Mouse (Mus musculus): ENCODE data around the gene Hspa1b. TPM values are rescaled to one million over a fixed set of nuclear protein-coding genes. Genes with fewer than 3 reads are reported as not detected.
"Not testable (repeated sequence)": the region's sequence is repeated elsewhere in the genome, so short reads cannot be mapped to it uniquely, and the experiment has no call there.

Hspa1b gene
- polyA plus RNA-seq, 1 experiment from 2014 or later = 0.26 TPM

DNA sequence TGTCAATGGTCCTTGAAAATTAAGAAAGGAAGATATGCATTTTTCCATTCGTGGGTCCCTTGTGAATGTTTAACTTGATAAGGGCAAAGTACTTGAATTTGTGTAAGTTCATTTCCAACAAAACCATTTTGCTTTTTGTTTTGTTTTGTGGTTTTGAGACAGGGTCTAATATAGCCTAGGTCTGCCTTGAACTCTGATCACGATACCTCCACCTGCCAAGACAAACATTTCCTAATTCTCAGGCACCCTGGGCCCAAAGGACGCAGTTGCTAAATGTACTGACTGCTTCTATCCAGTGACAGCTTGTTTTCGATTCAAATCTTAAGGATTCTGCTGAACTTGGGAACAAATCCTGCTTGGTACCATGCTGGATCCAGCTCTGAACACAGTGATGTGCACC lies 20.6 kb upstream of the Hspa1b start:
- H3K4me1 ChIP-seq = peaks cover 18% of the 10 kb centered on the region
- no peaks in the 10 kb centered on the region for H3K36me3 ChIP-seq
- WGBS = 91% methylated on average over 4 of the region's 4 CpGs
- no peak overlapping the region for H3K9ac ChIP-seq
- no peaks in the 10 kb centered on the region for H3K9me3 ChIP-seq
- no peak overlapping the region for H3K27ac ChIP-seq
- H3K4me2 ChIP-seq = no peak overlapping the region
- ATAC-seq (ENCODE audit: borderline replicate concordance, extremely low read depth, low FRiP score, low TSS enrichment) = no peak
- H3K27me3 ChIP-seq = no peaks in the 10 kb centered on the region
- no peak overlapping the region for H3K4me3 ChIP-seq

DNA sequence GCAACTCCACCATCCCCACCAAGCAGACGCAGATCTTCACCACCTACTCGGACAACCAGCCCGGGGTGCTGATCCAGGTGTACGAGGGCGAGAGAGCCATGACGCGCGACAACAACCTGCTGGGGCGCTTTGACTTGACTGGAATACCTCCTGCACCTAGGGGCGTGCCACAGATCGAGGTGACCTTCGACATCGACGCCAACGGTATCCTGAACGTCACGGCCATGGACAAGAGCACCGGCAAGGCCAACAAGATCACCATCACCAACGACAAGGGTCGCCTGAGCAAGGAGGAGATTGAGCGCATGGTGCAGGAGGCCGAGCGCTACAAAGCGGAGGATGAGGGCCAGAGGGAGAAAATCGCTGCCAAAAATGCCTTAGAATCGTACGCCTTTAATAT lies 19.2 kb upstream of the Hspa1b start:
- Histone ChIP-seq H3K27me3 (no peaks in the 10 kb centered on the region), H3K4me1 (peaks cover 14% of the 10 kb centered on the region), H3K4me2 (no peak overlapping the region), H3K9me3 (no peaks in the 10 kb centered on the region), H3K27ac (no peak overlapping the region), H3K9ac (no peak overlapping the region), H3K4me3 (no peak overlapping the region), H3K36me3 (no peaks in the 10 kb centered on the region)
- WGBS = 82% methylated on average over 27 of the region's 27 CpGs
- ATAC-seq (ENCODE audit: borderline replicate concordance, extremely low read depth, low FRiP score, low TSS enrichment) = no peak

DNA sequence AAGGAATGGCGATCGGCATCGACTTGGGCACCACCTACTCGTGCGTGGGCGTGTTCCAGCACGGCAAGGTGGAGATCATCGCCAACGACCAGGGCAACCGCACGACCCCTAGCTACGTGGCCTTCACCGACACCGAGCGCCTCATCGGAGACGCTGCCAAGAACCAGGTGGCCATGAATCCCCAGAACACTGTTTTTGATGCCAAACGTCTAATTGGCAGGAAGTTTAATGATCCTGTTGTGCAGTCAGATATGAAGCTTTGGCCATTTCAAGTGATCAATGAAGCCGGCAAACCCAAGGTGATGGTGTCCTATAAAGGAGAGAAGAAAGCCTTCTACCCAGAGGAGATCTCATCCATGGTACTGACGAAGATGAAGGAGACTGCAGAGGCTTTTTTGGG lies 18.0 kb upstream of the Hspa1b start:
- Histone ChIP-seq H3K27me3 (no peaks in the 10 kb centered on the region), H3K36me3 (no peaks in the 10 kb centered on the region), H3K4me1 (peaks cover 13% of the 10 kb centered on the region), H3K4me3 (no peak overlapping the region), H3K27ac (no peak overlapping the region), H3K4me2 (no peak overlapping the region), H3K9me3 (no peaks in the 10 kb centered on the region), H3K9ac (no peak overlapping the region)
- ATAC-seq (ENCODE audit: borderline replicate concordance, extremely low read depth, low FRiP score, low TSS enrichment) = no peak
- WGBS = 93% methylated on average over 20 of the region's 20 CpGs

DNA sequence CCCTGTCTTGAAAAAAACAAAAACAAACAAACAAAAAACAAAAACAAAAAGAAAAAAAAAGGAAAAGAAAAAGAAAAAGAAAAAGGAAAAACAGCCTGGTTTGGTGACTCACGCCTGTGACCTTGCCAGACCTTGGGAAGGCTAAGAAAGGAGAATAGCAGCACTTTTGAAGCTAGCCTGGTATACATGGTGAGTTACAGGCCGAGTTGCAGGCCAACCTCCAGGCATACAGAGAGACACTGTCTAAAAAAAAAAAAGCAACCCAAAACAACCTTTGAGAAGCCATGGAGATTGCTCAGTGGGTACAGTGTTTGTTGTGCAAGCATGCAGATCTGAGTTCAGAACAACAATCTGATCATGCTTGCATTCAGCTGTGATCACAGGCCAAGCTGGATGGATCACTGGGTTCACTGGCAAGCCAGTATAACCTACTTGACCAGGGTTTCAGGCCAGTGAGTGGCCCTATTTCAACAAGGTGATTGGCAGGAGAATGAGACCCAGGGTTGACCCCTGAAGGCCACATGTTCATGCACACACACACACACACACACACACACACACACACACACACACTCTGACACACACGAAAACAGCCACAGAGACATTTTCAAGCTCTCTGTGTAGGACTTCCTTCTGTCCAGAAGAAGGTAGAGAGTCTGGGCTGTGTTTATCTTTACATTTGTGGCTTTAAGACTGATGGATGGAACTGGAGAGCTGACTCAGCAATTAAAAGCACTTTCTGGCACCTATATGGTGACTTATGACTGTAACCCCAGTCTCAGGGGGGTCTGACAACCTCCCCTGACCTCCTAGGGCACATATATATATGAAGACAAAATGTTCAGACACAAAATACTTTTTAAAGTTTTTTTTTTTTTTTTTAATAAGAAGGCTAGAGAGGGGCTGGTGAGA lies 16.8 kb upstream of the Hspa1b start:
- Histone ChIP-seq H3K4me1 (peaks cover 8% of the 10 kb centered on the region), H3K9me3 (no peaks in the 10 kb centered on the region), H3K36me3 (no peaks in the 10 kb centered on the region), H3K4me2 (no peak overlapping the region), H3K27me3 (no peaks in the 10 kb centered on the region), H3K9ac (no peak overlapping the region), H3K27ac (no peak overlapping the region), H3K4me3 (no peak overlapping the region)
- no peak for ATAC-seq (ENCODE audit: borderline replicate concordance, extremely low read depth, low FRiP score, low TSS enrichment)
- WGBS = 67% methylated on average over 3 of the region's 3 CpGs

DNA sequence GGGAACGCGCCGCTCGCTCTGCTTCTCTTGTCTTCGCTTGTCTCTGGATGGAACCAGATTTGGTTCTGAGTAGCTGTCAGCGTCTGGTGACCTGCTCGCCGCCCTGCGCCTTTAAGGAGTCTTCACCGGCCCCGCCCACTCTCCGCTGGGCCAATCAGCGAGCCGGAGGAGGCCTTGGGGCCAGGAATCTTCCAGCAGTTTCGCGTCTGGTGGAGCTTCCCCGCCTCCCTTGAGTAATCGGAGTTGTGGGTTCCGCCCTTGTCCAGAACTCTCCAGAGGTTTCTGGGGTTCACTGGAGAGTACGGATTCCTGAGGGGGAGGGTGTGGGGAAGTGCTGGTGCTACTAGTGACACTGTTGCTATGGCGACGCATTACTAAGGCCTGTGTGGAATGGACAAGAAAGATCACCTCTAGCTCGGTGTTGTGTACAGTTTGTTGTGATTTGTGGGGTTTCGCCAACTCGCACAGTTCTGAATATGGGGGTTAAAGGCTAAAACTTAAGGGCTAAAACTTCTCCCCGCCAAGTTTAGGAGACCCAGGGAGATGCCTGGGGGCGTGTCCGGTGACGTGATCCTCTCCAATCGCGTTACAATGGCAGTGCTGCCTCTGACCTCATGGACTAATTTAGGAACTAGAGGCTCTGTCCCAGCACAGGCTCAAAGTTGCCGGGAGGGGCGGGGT lies 13.2 kb upstream of the Hspa1b start, which contains the start of the genes Hspa1a and Hspa1l:
Gene Hspa1a (minus strand): TSS at position 88 of the 681 bp plus-strand sequence.
Gene Hspa1l (plus strand): TSS at position 635 of the 681 bp plus-strand sequence.
- peak; percentile 94 for ATAC-seq (ENCODE audit: borderline replicate concordance, extremely low read depth, low FRiP score, low TSS enrichment)
- Histone ChIP-seq H3K9ac (peak within 1 kb of the TSS; percentile 34), H3K4me2 (peak within 1 kb of the TSS; percentile 86), H3K27ac (peak within 1 kb of the TSS; percentile 61; the same call in 1 of the 2 replicates), H3K27me3 (peaks cover 26% of the 10 kb centered on the region), H3K4me3 (peak within 1 kb of the TSS; percentile 44)
- H3K36me3 ChIP-seq, H3K9me3 ChIP-seq, H3K4me1 ChIP-seq: not testable (repeated sequence)
- 2% methylated on average over 33 of the region's 33 CpGs for WGBS

DNA sequence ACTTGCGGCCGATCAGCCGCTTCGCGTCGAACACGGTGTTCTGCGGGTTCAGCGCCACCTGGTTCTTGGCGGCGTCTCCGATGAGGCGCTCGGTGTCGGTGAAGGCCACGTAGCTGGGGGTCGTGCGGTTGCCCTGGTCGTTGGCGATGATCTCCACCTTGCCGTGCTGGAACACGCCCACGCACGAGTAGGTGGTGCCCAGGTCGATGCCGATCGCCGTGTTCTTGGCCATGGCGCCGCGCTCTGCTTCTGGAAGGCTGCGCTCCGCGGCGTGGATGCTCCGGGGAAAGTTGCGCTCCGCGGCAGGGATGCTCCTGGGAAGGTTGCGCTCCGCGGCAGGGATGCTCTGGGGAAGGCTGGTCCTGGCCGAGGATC lies 12.6 kb upstream of the Hspa1b start:
- peaks cover 26% of the 10 kb centered on the region for H3K27me3 ChIP-seq
- not testable (repeated sequence) for H3K9ac ChIP-seq, H3K4me1 ChIP-seq, H3K9me3 ChIP-seq, H3K27ac ChIP-seq, H3K36me3 ChIP-seq
- peak overlapping the region; percentile 86 for H3K4me2 ChIP-seq
- H3K4me3 ChIP-seq = peak overlapping the region; percentile 44
- peak; percentile 34; the same call in 1 of the 2 replicates for ATAC-seq (ENCODE audit: borderline replicate concordance, extremely low read depth, low FRiP score, low TSS enrichment)
- under 1% methylated on average over 27 of the region's 43 CpGs for WGBS

DNA sequence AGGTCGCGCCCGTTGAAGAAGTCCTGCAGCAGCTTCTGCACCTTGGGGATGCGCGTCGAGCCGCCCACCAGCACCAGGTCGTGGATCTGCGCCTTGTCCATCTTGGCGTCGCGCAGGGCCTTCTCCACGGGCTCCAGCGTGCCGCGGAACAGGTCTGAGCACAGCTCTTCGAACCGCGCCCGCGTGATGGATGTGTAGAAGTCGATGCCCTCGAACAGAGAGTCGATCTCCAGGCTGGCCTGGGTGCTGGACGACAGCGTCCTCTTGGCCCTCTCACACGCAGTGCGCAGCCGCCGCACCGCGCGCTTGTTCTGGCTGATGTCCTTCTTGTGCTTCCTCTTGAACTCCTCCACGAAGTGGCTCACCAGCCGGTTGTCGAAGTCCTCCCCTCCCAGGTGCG lies 11.8 kb upstream of the Hspa1b start:
- H3K4me1 ChIP-seq; H3K27ac ChIP-seq; H3K4me2 ChIP-seq; ATAC-seq (ENCODE audit: borderline replicate concordance, extremely low read depth, low FRiP score, low TSS enrichment); H3K9ac ChIP-seq; H3K4me3 ChIP-seq; H3K36me3 ChIP-seq; H3K9me3 ChIP-seq: not testable (repeated sequence)
- H3K27me3 ChIP-seq = peaks cover 26% of the 10 kb centered on the region
- 28% methylated on average over 24 of the region's 37 CpGs for WGBS

DNA sequence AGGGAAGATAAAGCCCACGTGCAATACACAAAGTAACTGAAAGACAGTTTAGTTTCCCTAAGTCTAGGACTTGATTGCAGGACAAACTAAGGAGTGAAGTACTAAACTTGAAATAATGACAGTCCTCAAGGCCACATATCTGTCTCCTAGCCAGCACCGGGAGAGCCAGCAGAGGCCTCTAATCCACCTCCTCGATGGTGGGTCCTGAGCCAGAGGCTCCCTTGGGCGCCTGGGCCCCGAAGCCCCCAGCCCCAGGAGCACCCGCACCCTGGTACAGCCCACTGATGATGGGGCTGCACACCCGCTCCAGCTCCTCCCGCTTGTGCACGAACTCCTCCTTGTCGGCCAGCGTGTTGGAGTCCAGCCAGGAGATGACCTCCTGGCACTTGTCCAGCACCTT lies 10.8 kb upstream of the Hspa1b start, which contains the start of gene Gm20481:
Gene Gm20481 (plus strand): TSS at position 91 of the 400 bp plus-strand sequence.
- 52% methylated on average over 6 of the region's 11 CpGs for WGBS
- H3K9me3 ChIP-seq; ATAC-seq (ENCODE audit: borderline replicate concordance, extremely low read depth, low FRiP score, low TSS enrichment); H3K4me3 ChIP-seq; H3K36me3 ChIP-seq; H3K27ac ChIP-seq; H3K4me2 ChIP-seq; H3K9ac ChIP-seq; H3K4me1 ChIP-seq: not testable (repeated sequence)
- peaks cover 26% of the 10 kb centered on the region for H3K27me3 ChIP-seq

DNA sequence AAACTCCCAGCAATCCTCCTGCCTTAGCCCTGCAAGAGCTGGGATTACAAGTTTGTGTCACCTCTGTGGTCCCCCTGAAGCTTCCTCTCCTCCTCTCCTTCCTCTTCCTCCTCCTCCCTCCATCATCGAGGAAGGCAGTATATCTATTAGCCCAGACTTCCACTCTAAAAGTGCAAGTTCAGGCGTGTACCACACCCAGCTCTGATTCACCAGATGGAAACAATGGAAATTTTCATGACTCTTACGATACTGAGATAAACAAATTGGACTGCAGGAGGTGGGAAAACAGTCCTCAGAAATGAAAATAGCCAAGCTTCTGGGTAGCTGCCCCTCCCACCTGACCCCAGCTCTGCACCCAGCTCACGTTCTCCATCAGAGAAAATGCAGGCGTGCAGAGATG lies 6.6 kb upstream of the Hspa1b start:
- Histone ChIP-seq H3K27me3 (peaks cover 26% of the 10 kb centered on the region), H3K9me3 (no peaks in the 10 kb centered on the region), H3K27ac (no peak overlapping the region), H3K36me3 (no peaks in the 10 kb centered on the region), H3K4me3 (no peak overlapping the region), H3K9ac (no peak overlapping the region), H3K4me2 (no peak overlapping the region), H3K4me1 (peaks cover 3% of the 10 kb centered on the region; the same call in 1 of the 2 replicates)
- WGBS = 55% methylated on average over 5 of the region's 5 CpGs
- no peak for ATAC-seq (ENCODE audit: borderline replicate concordance, extremely low read depth, low FRiP score, low TSS enrichment)

DNA sequence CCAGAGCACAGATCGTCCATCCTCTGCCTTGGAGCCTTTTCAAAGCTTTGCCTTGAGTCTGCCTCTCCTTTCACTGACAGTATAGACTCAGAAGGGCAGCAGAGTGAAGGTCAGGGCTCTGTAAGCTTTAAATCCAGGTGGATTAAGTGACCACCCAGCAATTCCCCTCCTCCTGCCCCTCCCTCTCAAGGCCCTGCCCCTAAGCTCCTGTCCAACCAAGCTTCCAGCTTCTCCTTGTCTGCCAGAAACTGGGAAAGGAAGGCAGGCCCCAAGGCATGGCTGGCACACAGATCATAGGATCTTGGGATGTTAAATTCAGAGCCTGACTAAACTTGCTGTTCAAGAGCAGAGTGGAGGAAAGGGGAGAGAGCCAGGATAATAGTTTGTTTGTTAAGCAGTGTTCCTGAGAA lies 5.6 kb upstream of the Hspa1b start:
- H3K9ac ChIP-seq = no peak overlapping the region
- no peak overlapping the region for H3K4me2 ChIP-seq
- ATAC-seq (ENCODE audit: borderline replicate concordance, extremely low read depth, low FRiP score, low TSS enrichment) = no peak
- H3K4me1 ChIP-seq = peaks cover 11% of the 10 kb centered on the region
- H3K36me3 ChIP-seq = no peaks in the 10 kb centered on the region
- no peak overlapping the region for H3K4me3 ChIP-seq
- WGBS = 41% methylated on average over 1 of the region's 1 CpGs
- H3K9me3 ChIP-seq = no peaks in the 10 kb centered on the region
- peaks cover 23% of the 10 kb centered on the region for H3K27me3 ChIP-seq
- no peak overlapping the region for H3K27ac ChIP-seq

DNA sequence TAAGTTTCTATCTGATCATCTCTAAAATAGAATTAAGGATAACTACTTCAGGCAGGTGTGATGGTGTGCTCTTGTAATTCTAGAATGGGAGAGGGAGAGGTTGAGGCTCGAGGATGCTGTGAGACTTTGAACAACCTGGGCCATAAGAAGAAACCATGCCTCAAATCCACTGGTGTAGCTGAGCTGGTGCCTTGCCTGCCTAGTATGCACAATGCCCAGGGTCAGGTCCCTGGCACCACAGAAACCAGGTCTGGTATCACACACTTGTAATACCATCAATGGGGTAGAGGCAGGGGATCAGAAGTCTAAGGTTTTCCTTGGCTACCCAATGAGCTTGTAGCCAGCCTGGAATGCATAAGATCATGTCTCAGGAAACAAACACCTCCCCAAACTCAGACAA lies 3.8 kb upstream of the Hspa1b start:
- WGBS = 61% methylated on average over 1 of the region's 1 CpGs
- no peak for ATAC-seq (ENCODE audit: borderline replicate concordance, extremely low read depth, low FRiP score, low TSS enrichment)

DNA sequence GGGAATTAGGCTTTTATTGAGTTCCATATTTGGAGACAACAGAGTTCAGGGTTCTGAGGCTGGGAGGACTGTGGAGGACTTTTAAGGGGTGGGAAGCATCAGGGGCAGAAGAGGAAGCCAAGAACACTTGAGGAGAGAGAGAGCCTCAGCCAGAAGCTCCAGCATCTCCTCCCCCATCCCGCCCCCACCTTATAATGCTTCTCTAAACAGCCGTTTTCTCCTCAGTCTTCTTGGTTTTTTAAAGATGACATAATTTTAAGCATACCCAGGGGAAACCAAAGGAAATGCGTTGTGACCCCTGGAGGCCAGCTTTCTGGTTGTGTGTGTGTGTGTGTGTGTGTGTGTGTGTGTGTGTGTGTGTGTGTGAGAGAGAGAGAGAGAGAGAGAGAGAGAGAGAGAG lies 3.1 kb upstream of the Hspa1b start:
- no peak overlapping the region for H3K4me3 ChIP-seq
- H3K4me2 ChIP-seq = no peak overlapping the region
- H3K27me3 ChIP-seq = no peaks in the 10 kb centered on the region; the same call in 1 of the 2 replicates
- H3K9me3 ChIP-seq = no peaks in the 10 kb centered on the region
- no peak overlapping the region for H3K27ac ChIP-seq
- ATAC-seq (ENCODE audit: borderline replicate concordance, extremely low read depth, low FRiP score, low TSS enrichment) = no peak
- peaks cover 11% of the 10 kb centered on the region for H3K4me1 ChIP-seq
- 23% methylated on average over 3 of the region's 3 CpGs for WGBS
- H3K36me3 ChIP-seq = no peaks in the 10 kb centered on the region
- H3K9ac ChIP-seq = no peak overlapping the region

More for the DNA sequence above, 3.8 kb upstream of the Hspa1b start:
- H3K4me2 ChIP-seq = no peak overlapping the region
- no peak overlapping the region for H3K4me3 ChIP-seq
- no peaks in the 10 kb centered on the region for H3K9me3 ChIP-seq
- H3K27me3 ChIP-seq = peaks cover 4% of the 10 kb centered on the region
- H3K9ac ChIP-seq = no peak overlapping the region
- H3K27ac ChIP-seq = no peak overlapping the region
- no peaks in the 10 kb centered on the region for H3K36me3 ChIP-seq
- peaks cover 11% of the 10 kb centered on the region for H3K4me1 ChIP-seq
